Mouse (Mus musculus): ENCODE results near the gene Rap1gap2. TPM values are rescaled to one million over a fixed set of nuclear protein-coding genes. Genes with fewer than 3 reads are reported as not detected.

The Rap1gap2 gene
- polyA plus RNA-seq, 1 experiment from 2014 or later, result 0.75 TPM

DNA sequence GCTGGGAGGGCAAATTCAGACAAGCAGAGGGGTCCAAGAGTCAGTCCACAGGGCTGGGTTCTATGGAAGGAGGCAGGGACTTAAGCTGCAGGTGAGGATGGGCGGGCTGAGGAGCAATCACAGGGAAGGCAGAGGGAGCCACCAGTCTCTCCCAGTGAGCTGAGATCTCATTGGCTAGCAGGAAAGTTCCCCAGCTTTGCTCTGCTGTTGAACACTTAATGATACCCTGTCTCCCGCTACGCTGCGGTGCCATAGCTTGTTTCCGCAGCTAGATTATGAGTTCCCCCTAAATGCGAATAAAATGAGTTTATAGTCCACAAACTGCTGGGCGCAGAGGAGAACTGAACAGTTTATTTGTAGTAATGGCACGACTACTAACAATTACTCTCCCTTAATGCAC, 170.6 kb downstream of the Rap1gap2 start:
- Histone ChIP-seq H3K4me2 (ENCODE audit: low read depth, low read length) (no peak overlapping the region), H3K4me3 (ENCODE audit: low read depth, low read length) (no peak overlapping the region), H3K27me3 (ENCODE audit: insufficient read depth, low read length) (no peaks in the 10 kb centered on the region), H3K4me1 (ENCODE audit: insufficient read depth) (no peaks in the 10 kb centered on the region), H3K9me3 (ENCODE audit: low read length) (0 out of 2 replicates have a peak, but pooled peaks cover 2% of the 10 kb centered on the region), H3K9ac (replicated peaks) (no peak overlapping the region), H3K27ac (ENCODE audit: low read depth) (no peak overlapping the region), H3K36me3 (replicated peaks; ENCODE audit: insufficient read depth, low read length) (no peaks in the 10 kb centered on the region)
- ATAC-seq (no peak), DNase-seq (no peak)
- WGBS (ENCODE audit: insufficient replicate concordance), result 81% methylated on average over 8 of the region's 8 CpGs
- TF ChIP-seq CTCF (IDR thresholded peaks at IDR 0.05; ENCODE audit: low read depth) (no peak), EP300 (IDR thresholded peaks at IDR 0.05; ENCODE audit: low read depth) (no peak)

DNA sequence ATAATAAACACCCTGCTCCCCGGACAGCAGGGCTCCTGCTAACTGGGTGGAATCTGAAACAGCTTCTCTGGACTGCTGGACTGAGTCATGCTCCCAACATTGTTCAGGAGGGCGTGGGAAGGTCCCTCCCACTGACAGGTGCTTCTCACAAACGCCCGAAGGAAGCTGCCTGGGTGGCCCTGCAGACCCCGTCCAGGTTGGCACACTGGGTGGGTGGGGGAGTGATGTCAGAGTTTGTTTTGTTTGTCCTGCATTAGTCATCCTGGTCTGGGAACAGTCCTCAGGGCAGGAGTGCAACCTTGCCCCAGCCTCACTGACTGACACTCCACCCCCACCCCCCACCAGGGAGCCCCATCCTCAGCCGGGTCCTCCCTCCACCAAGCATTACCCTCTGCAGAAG, 171.5 kb downstream of the Rap1gap2 start:
- 58% methylated on average over 6 of the region's 6 CpGs for WGBS (ENCODE audit: insufficient replicate concordance)
- H3K36me3 ChIP-seq (replicated peaks; ENCODE audit: insufficient read depth, low read length), result no peaks in the 10 kb centered on the region
- H3K4me1 ChIP-seq (ENCODE audit: insufficient read depth), result no peaks in the 10 kb centered on the region
- DNase-seq (peak; percentile 27), ATAC-seq (peak; percentile 85)
- H3K4me3 ChIP-seq (ENCODE audit: low read depth, low read length), result no peak overlapping the region
- TF ChIP-seq CTCF (IDR thresholded peaks at IDR 0.05; ENCODE audit: low read depth), result no peak
- peak; percentile 36; the same call in 1 of the 2 replicates for TF ChIP-seq EP300 (IDR thresholded peaks at IDR 0.05; ENCODE audit: low read depth)
- H3K4me2 ChIP-seq (ENCODE audit: low read depth, low read length), result no peak overlapping the region
- H3K9ac ChIP-seq (replicated peaks), result no peak overlapping the region
- no peaks in the 10 kb centered on the region for H3K27me3 ChIP-seq (ENCODE audit: insufficient read depth, low read length)
- H3K9me3 ChIP-seq (ENCODE audit: low read length), result no peaks in the 10 kb centered on the region
- no peak overlapping the region for H3K27ac ChIP-seq (ENCODE audit: low read depth)

DNA sequence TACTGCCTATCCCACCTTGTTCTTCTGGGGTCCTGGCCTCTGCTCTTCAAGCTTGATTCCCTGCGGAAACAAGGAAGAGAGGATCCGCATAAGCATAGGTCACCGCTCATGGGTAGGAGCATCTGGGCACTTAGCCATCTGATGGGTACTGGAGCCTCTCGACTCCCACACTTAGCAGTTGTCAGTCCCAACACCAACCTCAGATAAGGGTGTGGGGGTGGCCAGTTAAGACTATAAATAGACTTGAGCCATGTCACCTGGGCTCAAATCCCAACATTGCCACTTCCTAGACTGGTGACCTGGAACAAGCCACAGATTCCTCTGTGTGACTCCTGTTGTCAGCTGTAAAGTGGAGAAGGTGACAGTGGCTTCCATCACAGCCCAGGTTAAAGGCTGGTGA, 172.5 kb downstream of the Rap1gap2 start:
- WGBS (ENCODE audit: insufficient replicate concordance), result 72% methylated on average over 4 of the region's 4 CpGs
- ATAC-seq, result no peak
- Histone ChIP-seq H3K36me3 (replicated peaks; ENCODE audit: insufficient read depth, low read length) (no peaks in the 10 kb centered on the region), H3K9ac (replicated peaks) (no peak overlapping the region), H3K9me3 (ENCODE audit: low read length) (no peaks in the 10 kb centered on the region), H3K4me1 (ENCODE audit: insufficient read depth) (no peaks in the 10 kb centered on the region), H3K4me2 (ENCODE audit: low read depth, low read length) (no peak overlapping the region), H3K27me3 (ENCODE audit: insufficient read depth, low read length) (no peaks in the 10 kb centered on the region), H3K27ac (ENCODE audit: low read depth) (no peak overlapping the region), H3K4me3 (ENCODE audit: low read depth, low read length) (no peak overlapping the region)
- DNase-seq, result no peak
- TF ChIP-seq CTCF (IDR thresholded peaks at IDR 0.05; ENCODE audit: low read depth) (no peak), EP300 (IDR thresholded peaks at IDR 0.05; ENCODE audit: low read depth) (no peak)

DNA sequence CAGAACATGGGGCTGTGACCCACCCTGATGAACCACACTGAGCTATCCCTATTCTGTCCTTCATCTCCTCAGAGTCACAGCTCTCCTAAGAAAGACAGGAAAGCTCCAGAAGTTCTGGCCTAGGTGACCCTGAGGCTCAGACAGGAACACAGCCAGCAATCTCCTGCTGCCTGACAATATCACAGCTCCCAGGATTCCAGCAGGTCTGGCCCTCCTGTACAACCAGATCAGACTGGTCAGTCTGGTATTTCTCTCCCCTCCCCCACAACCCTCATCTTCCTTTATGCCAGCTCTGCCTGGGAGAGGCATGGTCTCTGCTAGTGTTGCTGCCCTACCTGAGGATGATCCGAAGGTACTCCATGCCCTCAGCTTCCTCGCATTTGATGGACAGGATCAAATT, 175.3 kb downstream of the Rap1gap2 start:
- DNase-seq (no peak), ATAC-seq (no peak)
- no peak overlapping the region for H3K27ac ChIP-seq (ENCODE audit: low read depth)
- no peaks in the 10 kb centered on the region for H3K4me1 ChIP-seq (ENCODE audit: insufficient read depth)
- no peaks in the 10 kb centered on the region for H3K36me3 ChIP-seq (replicated peaks; ENCODE audit: insufficient read depth, low read length)
- no peaks in the 10 kb centered on the region for H3K9me3 ChIP-seq (ENCODE audit: low read length)
- no peaks in the 10 kb centered on the region for H3K27me3 ChIP-seq (ENCODE audit: insufficient read depth, low read length)
- H3K4me2 ChIP-seq (ENCODE audit: low read depth, low read length), result no peak overlapping the region
- H3K4me3 ChIP-seq (ENCODE audit: low read depth, low read length), result no peak overlapping the region
- no peak for TF ChIP-seq CTCF (IDR thresholded peaks at IDR 0.05; ENCODE audit: low read depth)
- no peak for TF ChIP-seq EP300 (IDR thresholded peaks at IDR 0.05; ENCODE audit: low read depth)
- WGBS (ENCODE audit: insufficient replicate concordance), result 78% methylated on average over 2 of the region's 2 CpGs
- H3K9ac ChIP-seq (replicated peaks), result no peak overlapping the region

DNA sequence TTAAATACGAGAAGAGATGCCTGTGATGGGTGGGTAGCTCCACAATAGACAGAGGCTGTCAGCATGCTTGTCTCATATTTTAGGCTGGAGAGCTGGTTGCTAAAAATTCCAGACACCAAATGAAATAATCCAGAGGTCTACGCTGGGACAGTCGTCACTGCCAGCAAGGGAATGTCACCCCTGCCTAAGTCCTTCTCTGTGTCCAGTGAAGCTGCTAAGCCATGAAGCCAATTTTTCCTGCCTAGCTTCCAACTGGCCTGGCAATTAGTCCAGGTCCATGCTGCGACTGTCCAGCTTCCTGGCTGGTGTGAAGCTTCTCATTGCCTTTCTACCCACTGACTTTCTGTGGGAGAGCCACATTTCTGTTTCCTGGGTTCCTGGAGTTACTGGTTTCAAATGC, 177.7 kb downstream of the Rap1gap2 start:
- Histone ChIP-seq H3K27me3 (ENCODE audit: insufficient read depth, low read length) (no peaks in the 10 kb centered on the region), H3K4me1 (ENCODE audit: insufficient read depth) (no peaks in the 10 kb centered on the region), H3K4me2 (ENCODE audit: low read depth, low read length) (no peak overlapping the region), H3K9me3 (ENCODE audit: low read length) (no peaks in the 10 kb centered on the region), H3K4me3 (ENCODE audit: low read depth, low read length) (no peak overlapping the region), H3K36me3 (replicated peaks; ENCODE audit: insufficient read depth, low read length) (no peaks in the 10 kb centered on the region), H3K9ac (replicated peaks) (no peak overlapping the region), H3K27ac (ENCODE audit: low read depth) (no peak overlapping the region)
- no peak for TF ChIP-seq EP300 (IDR thresholded peaks at IDR 0.05; ENCODE audit: low read depth)
- TF ChIP-seq CTCF (IDR thresholded peaks at IDR 0.05; ENCODE audit: low read depth), result no peak
- ATAC-seq (no peak), DNase-seq (no peak)
- 74% methylated on average over 4 of the region's 4 CpGs for WGBS (ENCODE audit: insufficient replicate concordance)

DNA sequence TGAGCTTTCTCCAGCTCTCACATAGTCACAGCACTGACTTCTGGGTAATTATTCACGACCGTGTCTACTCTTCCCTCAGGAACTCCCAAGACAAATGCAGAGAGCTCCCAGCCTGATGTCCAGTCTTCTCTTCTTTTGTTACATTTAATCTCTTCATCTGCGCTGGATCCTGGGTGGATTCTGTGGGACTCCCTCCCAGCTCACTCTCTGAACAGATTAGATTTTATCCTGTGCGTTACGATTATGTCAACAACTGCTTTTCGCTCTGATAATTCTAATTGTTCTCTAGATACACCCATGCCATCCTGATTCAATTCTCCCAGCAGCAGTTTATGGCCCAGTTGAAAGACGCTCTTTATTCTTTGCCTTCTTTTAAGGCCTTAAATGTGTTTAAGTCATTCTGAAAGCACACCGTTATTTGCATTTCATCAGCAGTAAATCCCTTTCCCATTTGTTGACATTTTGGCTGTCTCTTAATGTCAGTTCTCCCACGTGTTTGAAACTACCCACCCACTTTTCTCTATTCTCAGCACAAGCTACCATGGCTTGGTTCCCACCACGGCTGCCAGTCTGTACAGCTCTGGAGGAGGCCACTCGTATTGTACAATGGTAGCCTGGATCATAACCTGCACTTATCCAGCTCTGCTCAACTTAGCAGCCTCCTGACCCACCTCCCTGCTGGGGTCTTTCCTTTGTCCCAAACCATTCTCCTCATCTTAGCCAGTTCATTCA, 180.8 kb downstream of the Rap1gap2 start:
- H3K27ac ChIP-seq (ENCODE audit: low read depth), result no peak overlapping the region
- ATAC-seq (no peak), DNase-seq (no peak)
- 73% methylated on average over 11 of the region's 11 CpGs for WGBS (ENCODE audit: insufficient replicate concordance)
- H3K4me2 ChIP-seq (ENCODE audit: low read depth, low read length), result no peak overlapping the region
- no peaks in the 10 kb centered on the region for H3K36me3 ChIP-seq (replicated peaks; ENCODE audit: insufficient read depth, low read length)
- TF ChIP-seq CTCF (IDR thresholded peaks at IDR 0.05; ENCODE audit: low read depth) (no peak), EP300 (IDR thresholded peaks at IDR 0.05; ENCODE audit: low read depth) (no peak)
- no peaks in the 10 kb centered on the region for H3K4me1 ChIP-seq (ENCODE audit: insufficient read depth)
- H3K9me3 ChIP-seq (ENCODE audit: low read length), result no peaks in the 10 kb centered on the region
- no peak overlapping the region for H3K9ac ChIP-seq (replicated peaks)
- H3K27me3 ChIP-seq (ENCODE audit: insufficient read depth, low read length), result no peaks in the 10 kb centered on the region
- no peak overlapping the region for H3K4me3 ChIP-seq (ENCODE audit: low read depth, low read length)

All from liver, postnatal 0 days (tissue).